Mouse (Mus musculus) liver, postnatal 0 days (tissue): ENCODE data around the gene Adamts4.

Source experiments
- CTCF ChIP-seq: sonication (generic); IDR thresholded peaks from 2 replicates; pipeline ENCODE4 v1.5.1; 2016; ENCODE audit warnings: antibody characterized with exemption, low read depth
- EP300 ChIP-seq: IDR thresholded peaks from 2 replicates; pipeline ENCODE4 v1.6.1; 2016; ENCODE audit warnings: antibody characterized with exemption, low read depth, mild to moderate bottlenecking

GRCm38 (mm10) chr1:171230215-171230614 is 20.0 kb upstream of the Adamts4 start:
- TF ChIP-seq EP300 (no peak), CTCF (no peak)
